Mouse (Mus musculus): ENCODE results near the gene Cldn9.

Cldn9 gene

GRCm38 (mm10) chr17:23683856-23684672 lies at the start of gene Cldn9:
Cldn9 (minus strand) TSS chr17:23684026.
- no peak for DNase-seq

- DNase-seq, result no peak
Observed at GRCm38 (mm10) chr17:23730441-23730840, 46.6 kb upstream of the Cldn9 start.

DNA sequence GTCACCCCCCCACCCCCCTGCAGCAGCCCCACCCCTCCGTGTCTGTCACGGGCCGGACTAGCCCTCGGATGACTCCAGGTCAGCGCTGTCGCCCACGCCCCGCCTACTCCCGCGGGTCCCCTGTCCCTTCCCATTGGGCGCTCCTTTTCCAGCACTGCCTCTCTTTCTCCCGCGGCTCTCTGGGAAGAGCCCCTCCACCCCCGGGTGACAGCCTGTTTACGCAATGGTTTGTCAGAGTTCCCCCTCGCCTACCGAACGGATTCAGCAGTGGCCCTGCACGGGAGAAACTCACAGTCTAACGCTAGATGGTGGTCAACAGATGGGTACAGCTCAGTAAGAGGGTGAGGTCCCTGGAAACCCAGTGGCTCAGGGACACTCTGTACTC lies 42.9 kb upstream of the Cldn9 start:
- peak; percentile 87 for DNase-seq

DNA sequence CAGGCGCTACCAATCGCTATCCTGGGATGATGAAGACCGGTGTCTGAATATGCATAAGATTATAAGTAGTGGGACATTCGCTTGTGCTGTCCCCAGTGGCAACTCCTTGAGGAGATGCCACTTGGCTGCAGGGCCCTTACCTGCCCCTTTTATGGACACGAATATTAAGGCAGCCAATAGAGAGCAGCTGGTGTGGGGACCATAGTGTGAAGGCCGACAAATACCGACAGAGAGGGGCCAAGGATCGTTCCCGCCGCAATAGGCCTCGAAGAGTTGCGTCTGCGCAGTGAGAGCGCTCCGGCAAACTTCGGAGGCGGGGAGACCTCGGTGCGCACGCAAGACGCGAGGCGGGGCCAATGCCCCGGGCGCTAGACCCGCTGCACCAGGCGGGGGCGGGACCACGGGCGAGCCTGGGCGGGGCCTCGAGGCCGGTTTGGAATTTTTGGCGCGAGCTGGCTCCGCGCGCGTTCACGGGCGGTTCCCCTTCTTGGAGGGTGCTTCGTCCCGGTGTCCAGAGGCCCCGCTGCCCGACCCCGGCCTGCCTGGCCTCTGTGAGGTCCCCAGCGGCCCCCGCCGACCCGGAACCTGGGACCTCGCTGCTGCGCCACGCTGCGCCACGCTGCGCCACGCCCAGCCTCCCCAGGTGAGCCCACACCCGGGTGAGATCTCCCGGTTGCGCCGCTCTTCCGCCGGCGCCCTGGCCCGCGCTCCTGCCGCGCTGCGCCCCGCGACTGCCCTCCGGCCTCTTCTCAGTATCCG lies 42.4 kb upstream of the Cldn9 start, which contains the start of gene Pkmyt1:
TSS of gene Pkmyt1 (plus strand) at position 338 of the 759 bp plus-strand sequence.
- peak; percentile 99 for DNase-seq

DNA sequence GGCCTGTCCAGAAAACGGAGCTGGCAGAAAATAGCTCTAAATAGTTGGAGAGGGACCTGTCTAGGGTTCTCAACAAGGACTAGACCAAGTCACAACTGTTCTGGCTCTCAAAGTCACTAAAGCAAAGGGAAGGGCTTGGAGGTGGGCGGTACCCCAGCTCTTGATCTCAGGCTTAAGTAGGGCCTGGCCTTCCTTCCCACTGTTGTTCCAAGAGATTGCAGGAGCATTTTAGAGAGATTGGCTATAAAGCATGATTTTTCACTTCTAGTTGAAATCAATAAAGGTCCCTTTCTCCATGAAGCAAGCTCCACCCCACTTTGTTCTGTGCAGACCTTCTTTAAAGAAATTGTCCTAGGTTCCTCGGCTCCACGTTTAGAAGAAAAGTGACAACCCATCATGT lies 41.7 kb upstream of the Cldn9 start:
- no peak for DNase-seq

GRCm38 (mm10) chr17:23722376-23723125 lies 38.7 kb upstream of the Cldn9 start, which contains the start of gene 1520401A03Rik:
1520401A03Rik (minus strand) TSS chr17:23722783.
- DNase-seq, result no peak

- DNase-seq, result no peak
Observed at GRCm38 (mm10) chr17:23721886-23722285, 38.1 kb upstream of the Cldn9 start.

DNA sequence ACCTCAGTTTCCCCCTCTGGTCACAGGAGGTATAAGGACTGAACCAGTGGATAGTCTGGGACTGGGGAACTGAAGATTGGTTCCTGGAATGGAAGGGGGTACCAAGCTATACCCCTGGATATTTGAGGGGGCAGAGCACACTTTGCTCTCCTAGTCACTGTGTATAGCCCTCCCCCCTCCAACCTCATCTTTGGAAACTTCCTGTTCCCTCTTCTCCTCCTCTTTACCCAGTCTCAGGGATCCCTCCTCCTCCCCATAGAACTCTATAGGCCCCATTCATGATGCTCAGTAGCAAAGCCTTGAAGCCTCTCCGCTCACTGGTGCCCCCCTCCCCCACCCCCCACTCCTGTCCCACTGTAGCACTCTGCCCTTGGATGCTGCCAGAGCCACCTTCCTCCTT lies 35.6 kb upstream of the Cldn9 start:
- no peak for DNase-seq

GRCm38 (mm10) chr17:23717003-23717402 lies 33.2 kb upstream of the Cldn9 start:
- DNase-seq, result no peak

DNA sequence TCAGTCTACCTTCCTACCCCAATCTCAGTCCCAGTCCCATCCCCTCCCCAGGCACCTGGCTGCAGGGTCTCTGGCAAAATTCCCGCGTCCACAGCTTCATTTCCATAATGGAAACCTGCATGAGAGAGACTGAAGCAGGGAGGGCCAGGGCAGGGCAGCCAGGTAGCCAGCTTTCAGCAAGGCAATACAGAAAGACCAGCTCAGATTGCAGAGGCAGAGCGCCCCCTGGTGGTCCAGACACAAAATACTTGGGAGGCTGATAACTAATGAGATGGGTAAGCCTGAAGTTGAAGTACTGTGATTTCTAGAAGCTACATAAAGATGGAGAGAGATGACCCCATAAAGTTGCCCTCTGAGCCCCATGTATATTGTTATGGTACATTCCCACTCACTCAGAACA lies 22.4 kb upstream of the Cldn9 start:
- peak; percentile 81 for DNase-seq

DNA sequence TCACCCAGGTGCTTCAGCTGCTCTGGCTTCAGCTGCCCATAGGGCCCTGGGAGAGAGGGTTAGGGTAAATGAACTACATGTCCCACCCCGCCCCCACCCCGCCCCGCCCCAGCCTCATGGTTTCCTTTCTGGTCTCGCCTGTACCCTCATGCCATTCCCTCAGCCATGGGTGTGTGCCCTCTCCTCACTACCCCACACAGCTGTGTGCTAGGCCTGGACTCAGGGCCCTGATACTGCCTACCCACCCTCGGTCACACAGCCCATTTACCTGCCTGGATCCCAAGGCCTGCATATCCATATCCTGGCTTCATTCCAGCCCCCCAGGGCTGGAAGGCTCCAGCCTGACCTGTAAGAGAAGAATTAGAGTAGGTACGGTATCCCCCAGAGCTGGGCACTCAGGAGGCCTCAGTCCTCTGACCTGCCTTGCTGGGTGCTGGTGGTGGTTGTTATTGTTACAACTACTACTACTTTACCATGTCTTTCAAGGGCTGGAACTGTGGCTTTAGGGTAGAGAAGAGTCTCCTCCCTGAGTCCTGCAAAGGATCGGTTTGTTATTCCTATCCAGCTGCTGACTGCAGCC lies 21.8 kb upstream of the Cldn9 start:
- DNase-seq, result no peak

GRCm38 (mm10) chr17:23704741-23705140 lies 20.9 kb upstream of the Cldn9 start:
- peak; percentile 10 for DNase-seq

- no peak for DNase-seq
Observed at GRCm38 (mm10) chr17:23703301-23703700, 19.5 kb upstream of the Cldn9 start.

DNA sequence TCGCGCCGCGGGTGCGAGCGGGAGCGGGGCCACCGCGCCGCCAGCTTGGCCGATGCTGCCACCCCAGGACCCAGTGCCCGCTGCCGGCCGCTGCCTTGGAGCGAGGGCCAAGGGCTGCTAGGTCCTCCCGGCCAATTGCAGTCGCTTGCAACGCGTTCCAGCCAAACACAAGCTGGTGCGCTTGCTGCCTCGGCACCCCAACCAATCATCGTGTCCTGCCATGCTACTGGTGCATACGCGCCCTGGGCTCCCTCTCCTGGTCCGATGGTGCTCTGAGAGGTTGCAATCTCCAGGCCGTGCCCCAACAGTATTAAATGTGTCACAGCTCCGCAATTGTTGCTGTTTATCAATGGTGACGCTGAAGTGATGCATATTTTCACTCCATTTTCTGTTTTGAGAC lies 16.3 kb upstream of the Cldn9 start:
- DNase-seq, result peak; percentile 92

- peak; percentile 40 for DNase-seq
Observed at GRCm38 (mm10) chr17:23699131-23700077, 15.6 kb upstream of the Cldn9 start.

GRCm38 (mm10) chr17:23695801-23696200 lies 12.0 kb upstream of the Cldn9 start:
- DNase-seq, result peak; percentile 42

DNA sequence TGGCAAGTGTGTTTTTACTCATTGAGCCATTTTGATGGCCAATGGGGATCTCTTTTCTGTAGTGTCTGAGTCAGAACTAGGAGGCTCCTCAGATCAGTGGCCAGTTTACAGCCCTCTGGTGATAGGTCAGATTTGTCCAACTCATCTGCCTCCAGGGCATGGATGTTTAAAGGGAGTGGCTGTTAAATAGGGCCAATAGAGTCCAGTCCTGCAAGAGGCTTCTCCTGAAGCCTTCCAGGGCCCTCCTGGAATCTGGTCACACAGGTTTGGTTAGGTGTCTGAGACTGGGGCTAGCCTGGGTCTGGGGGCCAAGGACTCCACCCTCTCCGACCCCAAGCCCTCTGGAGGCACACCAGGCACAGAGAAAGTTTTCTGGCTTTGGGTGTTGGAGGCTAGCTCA lies 10.7 kb upstream of the Cldn9 start:
- DNase-seq, result no peak

DNA sequence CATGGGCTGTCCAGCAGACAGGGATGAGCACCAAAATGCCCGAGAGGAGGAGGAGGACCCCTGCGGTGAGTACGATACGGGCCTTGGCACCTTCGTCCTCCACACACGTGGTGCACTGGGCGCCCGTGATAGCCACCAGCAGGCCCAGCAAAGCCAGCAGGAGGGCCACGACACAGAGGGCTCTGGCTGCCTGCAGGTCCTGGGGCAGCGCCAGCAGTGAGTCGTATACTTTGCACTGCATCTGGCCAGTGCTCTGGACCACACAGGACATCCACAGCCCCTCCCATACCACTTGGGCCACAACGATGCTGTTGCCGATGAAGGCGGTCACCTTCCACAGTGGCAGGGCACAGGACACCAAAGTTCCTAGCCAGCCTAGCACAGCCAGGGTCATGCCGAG lies 600 bp downstream of the Cldn9 start:
- DNase-seq, result no peak

DNA sequence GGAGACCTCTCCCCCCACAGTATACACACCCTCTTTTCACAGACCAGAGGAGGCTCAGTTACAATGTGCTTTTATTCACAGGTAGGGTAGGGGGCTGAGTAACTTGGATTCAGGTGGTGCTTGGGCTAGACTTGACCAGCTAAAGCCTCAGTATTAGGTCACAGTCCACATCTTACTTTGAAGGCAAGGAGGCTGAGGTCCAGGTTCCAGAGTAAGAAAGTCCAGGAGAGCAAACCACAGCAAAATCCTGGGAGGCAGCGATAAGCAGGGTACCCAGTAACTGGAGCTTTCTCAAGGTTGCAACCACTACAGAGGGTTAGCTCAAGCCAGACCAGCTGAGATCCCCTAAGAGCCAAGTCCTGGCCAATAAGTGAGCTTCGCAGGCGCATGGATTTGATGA lies 1.3 kb downstream of the Cldn9 start:
- DNase-seq, result no peak

DNA sequence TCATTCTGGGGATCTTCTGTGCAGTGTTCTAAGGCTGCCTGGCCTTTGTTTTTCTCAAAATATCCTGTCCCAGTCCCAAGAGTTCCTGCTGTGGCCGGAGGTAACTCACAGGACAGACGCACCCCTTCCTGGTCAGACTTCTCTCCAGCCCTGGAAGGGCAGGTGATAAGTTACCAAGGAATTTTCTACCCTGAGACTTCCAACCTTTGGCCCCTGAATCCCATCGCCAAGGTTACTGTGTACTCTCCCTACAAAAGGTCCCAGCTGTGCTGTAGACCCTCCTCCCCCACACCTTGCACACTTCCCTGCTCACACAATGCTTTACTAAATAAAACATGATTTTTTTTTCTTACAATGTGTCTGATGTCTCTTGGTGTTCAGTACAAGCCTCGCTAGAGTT lies 1.7 kb downstream of the Cldn9 start:
- DNase-seq, result no peak

DNA sequence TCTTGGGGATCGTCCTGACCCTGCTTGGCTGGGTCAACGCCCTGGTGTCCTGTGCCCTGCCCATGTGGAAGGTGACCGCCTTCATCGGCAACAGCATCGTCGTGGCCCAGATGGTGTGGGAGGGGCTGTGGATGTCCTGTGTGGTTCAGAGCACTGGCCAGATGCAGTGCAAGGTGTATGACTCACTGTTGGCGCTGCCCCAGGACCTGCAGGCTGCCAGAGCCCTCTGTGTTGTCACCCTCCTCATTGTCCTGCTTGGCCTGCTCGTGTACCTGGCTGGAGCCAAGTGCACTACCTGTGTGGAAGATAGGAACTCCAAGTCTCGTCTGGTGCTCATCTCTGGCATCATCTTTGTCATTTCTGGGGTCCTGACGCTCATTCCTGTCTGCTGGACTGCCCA lies 2.7 kb downstream of the Cldn9 start:
- DNase-seq, result no peak

GRCm38 (mm10) chr17:23680336-23680735 lies 3.5 kb downstream of the Cldn9 start:
- no peak for DNase-seq

Data from embryo, embryonic 11 days (tissue).